Mouse (Mus musculus): ENCODE measurements around the gene Cpa4.

DNA sequence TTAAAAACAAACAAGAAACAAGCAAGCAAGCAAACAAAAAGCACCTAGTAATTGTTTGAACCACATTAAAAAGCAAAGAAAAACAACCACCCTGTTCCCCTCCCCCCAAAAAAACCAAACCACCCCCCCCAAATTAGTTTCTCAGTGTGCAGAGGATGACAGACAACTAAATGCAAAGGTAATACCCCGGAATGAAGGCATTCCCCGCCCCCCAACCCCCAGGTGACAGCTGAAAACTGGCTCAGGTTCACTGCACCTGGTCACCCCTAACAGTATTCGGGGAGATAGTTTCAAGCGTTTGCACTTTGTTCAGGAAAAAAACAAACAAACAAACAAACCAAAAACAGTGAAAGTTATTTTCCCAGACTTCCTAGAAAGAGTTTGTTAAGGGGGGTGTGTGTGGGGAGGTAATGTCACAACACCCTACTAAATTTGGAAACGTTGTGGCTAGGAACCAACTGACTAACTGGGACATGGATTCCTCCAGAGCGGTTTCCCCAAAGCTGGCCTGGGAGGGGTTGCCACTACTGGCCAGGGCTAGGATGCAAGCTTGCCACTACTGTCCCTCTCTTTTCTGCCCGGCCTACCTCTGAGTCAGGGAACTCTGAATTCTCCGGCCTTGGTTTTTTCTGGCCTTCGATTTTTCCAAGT, 20.4 kb upstream of the Cpa4 start:
- TF ChIP-seq CTCF (IDR thresholded peaks at IDR 0.05; ENCODE audit: insufficient read depth, low read depth, low read length) (no peak), POLR2A (IDR thresholded peaks at IDR 0.05; ENCODE audit: insufficient read depth, low read depth, low read length) (no peak)
